Mouse (Mus musculus) skeletal muscle tissue, adult 2 months (tissue): ENCODE data around the gene Parp11.

Source experiments
- DNase-seq: peaks from one replicate; pipeline ENCODE4 v3.0.0-alpha.2; 2012; ENCODE audit warnings: low read depth, low spot score

Parp11 gene

GRCm38 (mm10) chr6:127447686-127448460 is 1.2 kb downstream of the Parp11 start:
- no peak for DNase-seq

GRCm38 (mm10) chr6:127448869-127449268 is 2.2 kb downstream of the Parp11 start:
- no peak for DNase-seq

- no peak for DNase-seq
These were observed 3.1 kb downstream of the Parp11 start for GRCm38 (mm10) chr6:127449531-127450422.

- peak; percentile 83 for DNase-seq
These were observed 7.0 kb downstream of the Parp11 start for GRCm38 (mm10) chr6:127453407-127454343.

- DNase-seq: no peak
These were observed 7.7 kb downstream of the Parp11 start for GRCm38 (mm10) chr6:127454344-127454707.

- DNase-seq: no peak
These were observed 8.2 kb downstream of the Parp11 start for GRCm38 (mm10) chr6:127454809-127455208.

GRCm38 (mm10) chr6:127455440-127455839 is 8.8 kb downstream of the Parp11 start:
- no peak for DNase-seq

- no peak for DNase-seq
These were observed 10.1 kb downstream of the Parp11 start for GRCm38 (mm10) chr6:127456769-127457168.

GRCm38 (mm10) chr6:127459776-127460175 is 13.1 kb downstream of the Parp11 start:
- DNase-seq: no peak

GRCm38 (mm10) chr6:127461491-127461890 is 14.9 kb downstream of the Parp11 start:
- DNase-seq: no peak

GRCm38 (mm10) chr6:127462251-127462650 is 15.6 kb downstream of the Parp11 start:
- no peak for DNase-seq

- DNase-seq: no peak
These were observed 16.8 kb downstream of the Parp11 start for GRCm38 (mm10) chr6:127463273-127464001.

- no peak for DNase-seq
These were observed 17.9 kb downstream of the Parp11 start for GRCm38 (mm10) chr6:127464523-127464922.

GRCm38 (mm10) chr6:127466749-127467310 is 20.2 kb downstream of the Parp11 start:
- no peak for DNase-seq

GRCm38 (mm10) chr6:127472078-127472477 is 25.4 kb downstream of the Parp11 start:
- DNase-seq: peak; percentile 13

- DNase-seq: no peak
These were observed 27.3 kb downstream of the Parp11 start for GRCm38 (mm10) chr6:127473961-127474360.

GRCm38 (mm10) chr6:127475231-127475630 is 28.6 kb downstream of the Parp11 start:
- DNase-seq: no peak

- DNase-seq: no peak
These were observed 44.4 kb downstream of the Parp11 start for GRCm38 (mm10) chr6:127491046-127491445.

GRCm38 (mm10) chr6:127492561-127492960 is 45.9 kb downstream of the Parp11 start:
- no peak for DNase-seq

- DNase-seq: no peak
These were observed 47.1 kb downstream of the Parp11 start for GRCm38 (mm10) chr6:127493750-127494149.

GRCm38 (mm10) chr6:127494357-127494756 is 47.7 kb downstream of the Parp11 start:
- DNase-seq: no peak
